Mouse (Mus musculus) kidney, adult 2 months (tissue): ENCODE data around the gene Sox9.

Experiments used
- CTCF ChIP-seq: fragments of 200-500 bp; conservative IDR thresholded peaks from 2 replicates; pipeline ENCODE4 v1.5.1; 2011; ENCODE audit warnings: low read depth, mild to moderate bottlenecking, control low read depth, low read length, moderate library complexity, mixed read lengths; ENCODE audit not compliant: insufficient read depth, insufficient read length
- POLR2A ChIP-seq: fragments of 200-500 bp; IDR thresholded peaks from one replicate; pipeline ENCODE4 v1.6.1; 2011; ENCODE audit warnings: low read depth, low read length, control low read depth

- TF ChIP-seq POLR2A (no peak), CTCF (no peak)
Measured at GRCm38 (mm10) chr11:112784347-112784902, 2.4 kb downstream of the Sox9 start.
